Mouse (Mus musculus) kidney, postnatal 10 days (tissue): ENCODE data around the gene 1110004F10Rik.
"Not testable (repeated sequence)": the region's sequence is repeated elsewhere in the genome, so short reads cannot be mapped to it uniquely, and the experiment has no call there.

Experiments used
- DNase-seq: peaks from one replicate; pipeline ENCODE4 v3.0.0; 2021; ENCODE audit warnings: mixed read lengths

Gene 1110004F10Rik

GRCm38 (mm10) chr7:116039196-116039537, at the start of gene 1110004F10Rik:
1110004F10Rik (plus strand) TSS chr7:116039397.
- DNase-seq, result peak; percentile 5

- no peak for DNase-seq
Measured at GRCm38 (mm10) chr7:116002726-116003125, 36.5 kb upstream of the 1110004F10Rik start.

GRCm38 (mm10) chr7:116029991-116030390, 9.2 kb upstream of the 1110004F10Rik start:
- DNase-seq, result no peak

- DNase-seq, result peak; percentile 24
Measured at GRCm38 (mm10) chr7:116030597-116031387, 8.4 kb upstream of the 1110004F10Rik start.

GRCm38 (mm10) chr7:116031388-116031717, 7.8 kb upstream of the 1110004F10Rik start:
- DNase-seq, result peak; percentile 28

GRCm38 (mm10) chr7:116031718-116032595, 7.2 kb upstream of the 1110004F10Rik start:
- DNase-seq, result peak; percentile 76

- peak; percentile 87 for DNase-seq
Measured at GRCm38 (mm10) chr7:116032596-116033307, 6.4 kb upstream of the 1110004F10Rik start.

- peak; percentile 76 for DNase-seq
Measured at GRCm38 (mm10) chr7:116033371-116034241, 5.6 kb upstream of the 1110004F10Rik start.

GRCm38 (mm10) chr7:116034282-116034758, 4.9 kb upstream of the 1110004F10Rik start:
- peak; percentile 61 for DNase-seq

- DNase-seq, result no peak
Measured at GRCm38 (mm10) chr7:116035504-116035903, 3.7 kb upstream of the 1110004F10Rik start.

- peak; percentile 11 for DNase-seq
Measured at GRCm38 (mm10) chr7:116036591-116037555, 2.3 kb upstream of the 1110004F10Rik start.

- DNase-seq, result no peak
Measured at GRCm38 (mm10) chr7:116038024-116038423, 1.2 kb upstream of the 1110004F10Rik start.

GRCm38 (mm10) chr7:116038511-116038910, 686 bp upstream of the 1110004F10Rik start, which contains the start of gene Sox6:
Sox6 (minus strand) TSS chr7:116038796.
- peak; percentile 23 for DNase-seq

GRCm38 (mm10) chr7:116039538-116040466, 605 bp downstream of the 1110004F10Rik start:
- peak; percentile 89 for DNase-seq

GRCm38 (mm10) chr7:116040470-116041019, 1.3 kb downstream of the 1110004F10Rik start:
- DNase-seq, result no peak

- DNase-seq, result no peak
Measured at GRCm38 (mm10) chr7:116060739-116061138, 21.5 kb downstream of the 1110004F10Rik start.

GRCm38 (mm10) chr7:116084366-116084765, 45.2 kb downstream of the 1110004F10Rik start, which contains the start of gene Gm4353:
Gm4353 (minus strand) TSS chr7:116084635.
- not testable (repeated sequence) for DNase-seq

- peak; percentile 95 for DNase-seq
Measured at GRCm38 (mm10) chr7:116092710-116093465, 53.7 kb downstream of the 1110004F10Rik start.
